Mouse (Mus musculus): ENCODE data around the gene Igfbpl1. TPM values are rescaled to one million over a fixed set of nuclear protein-coding genes. Genes with fewer than 3 reads are reported as not detected.

Gene Igfbpl1
- polyA plus RNA-seq, 1 experiment from 2014 or later = not detected

DNA sequence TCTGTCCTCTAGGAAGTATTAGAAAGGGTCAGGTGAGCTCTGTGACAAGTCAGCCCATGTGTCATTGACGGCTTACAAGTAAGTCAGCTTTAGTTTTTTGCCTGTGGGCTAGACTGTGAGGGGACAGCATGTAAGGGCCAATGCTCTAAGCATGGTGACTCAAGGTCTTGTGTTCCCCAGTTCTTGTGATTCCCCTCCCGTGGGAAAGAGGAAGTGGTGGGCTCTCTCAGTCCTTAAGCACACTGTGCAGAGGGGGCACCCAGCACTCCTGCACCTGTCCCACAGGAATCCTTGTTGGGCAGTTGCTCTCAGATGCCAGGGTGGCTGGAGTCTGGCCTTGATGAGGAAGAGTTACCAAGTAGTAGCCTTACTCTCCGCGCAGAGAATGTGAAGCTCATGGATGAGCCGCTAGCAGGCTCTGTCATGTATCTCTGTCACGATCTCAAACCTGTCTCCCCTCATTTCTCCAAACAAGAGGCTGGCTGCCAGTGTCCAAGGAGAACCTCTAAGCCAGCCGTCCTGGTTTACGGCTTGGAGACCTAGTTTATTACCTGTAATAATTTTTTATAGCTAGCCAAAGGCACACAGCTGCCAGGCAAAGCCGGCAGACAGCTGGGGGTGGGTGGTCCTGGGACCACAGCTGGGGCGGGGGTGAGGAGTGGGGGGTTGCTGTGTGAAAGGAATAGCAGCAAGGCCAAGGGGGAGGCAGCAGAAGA is 21.5 kb upstream of the Igfbpl1 start, which contains the start of gene Stra6l:
Gene Stra6l (plus strand): TSS at position 556 of the 716 bp plus-strand sequence.
- Histone ChIP-seq H3K36me3 (replicated peaks) (no peaks in the 10 kb centered on the region), H3K4me2 (peak within 1 kb of the TSS; percentile 39), H3K27ac (replicated peaks) (peak within 1 kb of the TSS; percentile 69), H3K9me3 (replicated peaks) (no peaks in the 10 kb centered on the region), H3K4me1 (replicated peaks) (peaks cover 11% of the 10 kb centered on the region; the same call in 1 of the 2 replicates), H3K4me3 (replicated peaks) (peak within 1 kb of the TSS; percentile 41), H3K27me3 (no peaks in the 10 kb centered on the region; the same call in 1 of the 2 replicates), H3K9ac (no peak within 1 kb of the TSS)
- WGBS (ENCODE audit: insufficient replicate concordance) = 24% methylated on average over 10 of the region's 10 CpGs
- no peak for ATAC-seq (ENCODE audit: insufficient read depth)

DNA sequence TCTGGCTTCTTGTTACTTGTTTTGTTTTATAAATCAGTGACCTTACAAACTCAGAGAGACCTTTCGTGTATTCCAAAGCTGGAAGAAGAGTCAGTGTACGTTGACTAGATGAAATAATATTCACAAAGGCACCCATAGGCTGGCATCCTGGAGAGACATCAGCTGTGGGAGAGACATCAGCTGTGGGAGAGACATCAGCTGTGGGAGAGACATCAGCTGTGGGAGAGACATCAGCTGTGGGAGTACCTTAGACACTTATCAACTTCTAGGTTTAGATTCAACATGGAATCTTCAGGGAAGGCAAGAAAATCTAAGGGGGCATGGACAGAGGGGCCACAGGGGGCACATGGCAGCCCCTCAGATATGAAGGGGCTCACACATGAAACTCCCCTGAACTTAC is 19.5 kb upstream of the Igfbpl1 start:
- no peaks in the 10 kb centered on the region for H3K9me3 ChIP-seq (replicated peaks)
- no peaks in the 10 kb centered on the region for H3K36me3 ChIP-seq (replicated peaks)
- no peak overlapping the region for H3K27ac ChIP-seq (replicated peaks)
- peaks cover 7% of the 10 kb centered on the region; the same call in 1 of the 2 replicates for H3K4me1 ChIP-seq (replicated peaks)
- no peak overlapping the region for H3K4me3 ChIP-seq (replicated peaks)
- WGBS (ENCODE audit: insufficient replicate concordance) = 62% methylated on average over 2 of the region's 2 CpGs
- no peaks in the 10 kb centered on the region; the same call in 1 of the 2 replicates for H3K27me3 ChIP-seq
- no peak for ATAC-seq (ENCODE audit: insufficient read depth)
- H3K9ac ChIP-seq = no peak overlapping the region
- no peak overlapping the region for H3K4me2 ChIP-seq

DNA sequence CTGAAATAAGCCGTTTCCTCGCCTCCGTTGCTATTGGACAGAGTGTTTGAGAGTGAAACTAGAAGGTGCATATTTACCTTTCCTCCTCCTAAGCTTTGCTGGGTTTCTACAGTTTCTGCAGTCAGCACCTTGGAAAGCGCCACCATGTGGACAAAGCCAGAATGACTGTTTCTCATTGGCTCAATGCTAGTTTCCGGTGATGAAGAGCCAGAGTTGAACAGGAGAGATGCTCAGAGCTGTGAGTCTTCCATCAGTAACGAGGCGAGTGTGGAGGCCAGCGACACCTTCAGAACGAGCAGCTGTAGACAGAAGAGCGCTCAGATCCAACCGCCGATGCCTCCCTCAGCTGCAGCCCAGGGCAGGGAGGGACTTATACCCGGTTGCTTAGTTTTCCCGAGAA is 17.6 kb upstream of the Igfbpl1 start:
- Histone ChIP-seq H3K27me3 (no peaks in the 10 kb centered on the region; the same call in 1 of the 2 replicates), H3K9ac (no peak overlapping the region), H3K4me3 (replicated peaks) (no peak overlapping the region), H3K4me2 (no peak overlapping the region), H3K4me1 (replicated peaks) (peaks cover 6% of the 10 kb centered on the region; the same call in 1 of the 2 replicates), H3K27ac (replicated peaks) (no peak overlapping the region), H3K36me3 (replicated peaks) (no peaks in the 10 kb centered on the region), H3K9me3 (replicated peaks) (no peaks in the 10 kb centered on the region)
- WGBS (ENCODE audit: insufficient replicate concordance) = 40% methylated on average over 14 of the region's 14 CpGs
- no peak for ATAC-seq (ENCODE audit: insufficient read depth)

DNA sequence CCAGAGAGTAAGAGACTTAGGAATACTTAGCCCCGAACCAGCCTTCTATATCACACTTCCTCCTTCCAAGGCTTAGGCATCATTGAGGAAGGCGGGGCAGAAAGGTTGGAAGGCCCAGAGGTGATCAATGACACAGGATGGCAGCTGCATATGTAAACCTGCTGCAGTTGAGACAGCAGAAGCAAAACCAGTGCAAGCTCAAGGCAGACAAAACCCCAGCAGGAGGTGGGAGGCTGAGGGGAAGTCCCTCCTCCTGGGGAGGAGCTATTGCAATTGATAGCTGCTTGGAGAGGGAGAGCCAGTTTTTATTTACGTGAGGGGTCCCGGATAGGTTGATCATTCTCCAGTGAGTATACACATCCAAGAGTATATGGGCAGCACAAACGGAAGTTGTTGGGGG is 6.7 kb upstream of the Igfbpl1 start:
- ATAC-seq (ENCODE audit: insufficient read depth) = no peak
- Histone ChIP-seq H3K4me2 (no peak overlapping the region), H3K27me3 (peaks cover 25% of the 10 kb centered on the region), H3K4me1 (replicated peaks) (no peaks in the 10 kb centered on the region), H3K9ac (no peak overlapping the region), H3K36me3 (replicated peaks) (no peaks in the 10 kb centered on the region), H3K4me3 (replicated peaks) (no peak overlapping the region), H3K9me3 (replicated peaks) (no peaks in the 10 kb centered on the region), H3K27ac (replicated peaks) (no peak overlapping the region)
- WGBS (ENCODE audit: insufficient replicate concordance) = 30% methylated on average over 5 of the region's 5 CpGs

DNA sequence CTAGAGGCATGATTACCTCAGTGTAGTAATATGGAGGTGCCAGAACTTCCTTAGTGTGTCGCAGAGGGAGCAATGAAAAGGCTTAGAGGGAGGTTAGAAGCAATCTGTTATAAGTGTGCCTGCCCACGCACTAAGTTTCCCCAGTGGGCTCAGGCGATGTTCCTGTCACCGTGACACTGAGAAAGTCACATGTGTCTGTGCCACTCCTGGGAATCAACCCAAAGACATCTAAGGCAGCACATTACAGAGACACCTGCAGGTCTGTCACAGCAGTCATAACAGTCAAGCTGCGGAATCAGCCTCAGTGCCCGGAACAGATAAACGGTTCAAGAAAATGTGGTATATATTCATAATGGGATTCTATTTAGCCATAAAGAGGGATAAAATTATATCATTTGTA is 5.3 kb upstream of the Igfbpl1 start:
- Histone ChIP-seq H3K27me3 (peaks cover 39% of the 10 kb centered on the region), H3K4me3 (replicated peaks) (no peak overlapping the region), H3K27ac (replicated peaks) (no peak overlapping the region), H3K36me3 (replicated peaks) (no peaks in the 10 kb centered on the region), H3K4me1 (replicated peaks) (no peaks in the 10 kb centered on the region), H3K9me3 (replicated peaks) (no peaks in the 10 kb centered on the region), H3K4me2 (no peak overlapping the region), H3K9ac (no peak overlapping the region)
- 73% methylated on average over 7 of the region's 7 CpGs for WGBS (ENCODE audit: insufficient replicate concordance)
- no peak for ATAC-seq (ENCODE audit: insufficient read depth)

DNA sequence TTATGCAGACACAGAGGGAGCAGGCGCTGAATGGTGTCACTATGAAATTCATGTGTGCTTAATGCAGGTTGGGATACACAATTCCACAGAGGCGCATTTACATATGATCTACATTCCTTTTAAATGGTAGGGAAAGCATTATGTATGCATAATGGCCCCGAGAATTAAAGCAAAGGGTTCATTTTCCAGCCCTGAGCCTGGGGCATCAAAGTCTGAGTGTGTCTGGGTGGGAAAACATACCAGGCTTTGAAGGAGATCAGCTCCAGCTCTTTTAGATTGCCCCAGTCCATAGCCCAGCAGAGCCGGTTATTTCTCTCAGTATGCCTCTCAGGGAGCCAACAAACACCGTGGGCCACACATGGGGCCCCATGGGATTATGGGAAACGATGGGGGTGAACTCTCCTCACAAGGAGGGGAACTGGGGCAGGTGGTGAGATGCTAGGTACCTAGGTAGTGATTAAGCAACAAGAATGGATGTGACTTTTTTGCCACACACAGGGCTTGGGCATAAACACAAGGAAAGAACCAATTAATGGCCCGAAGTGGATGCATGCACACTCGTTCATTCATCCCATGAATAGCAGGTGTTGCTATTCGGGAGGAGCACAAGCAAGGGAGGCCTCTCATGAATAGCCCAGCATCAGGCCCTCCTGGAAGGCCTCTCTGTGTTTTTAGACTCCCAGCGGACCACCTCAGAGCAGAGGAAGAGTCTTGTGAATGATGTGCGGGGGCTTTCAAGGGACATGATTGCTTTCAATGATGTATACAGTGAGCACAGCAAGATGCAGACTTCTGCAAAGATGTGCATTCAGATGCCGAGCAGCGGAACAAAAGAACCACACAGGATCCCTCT is 3.4 kb upstream of the Igfbpl1 start:
- Histone ChIP-seq H3K27ac (replicated peaks) (no peak overlapping the region), H3K27me3 (peaks cover 58% of the 10 kb centered on the region), H3K36me3 (replicated peaks) (no peaks in the 10 kb centered on the region), H3K4me2 (no peak overlapping the region), H3K9me3 (replicated peaks) (no peaks in the 10 kb centered on the region), H3K4me3 (replicated peaks) (no peak overlapping the region), H3K9ac (no peak overlapping the region), H3K4me1 (replicated peaks) (no peaks in the 10 kb centered on the region; the same call in 1 of the 2 replicates)
- ATAC-seq (ENCODE audit: insufficient read depth) = no peak
- WGBS (ENCODE audit: insufficient replicate concordance) = 47% methylated on average over 13 of the region's 13 CpGs

DNA sequence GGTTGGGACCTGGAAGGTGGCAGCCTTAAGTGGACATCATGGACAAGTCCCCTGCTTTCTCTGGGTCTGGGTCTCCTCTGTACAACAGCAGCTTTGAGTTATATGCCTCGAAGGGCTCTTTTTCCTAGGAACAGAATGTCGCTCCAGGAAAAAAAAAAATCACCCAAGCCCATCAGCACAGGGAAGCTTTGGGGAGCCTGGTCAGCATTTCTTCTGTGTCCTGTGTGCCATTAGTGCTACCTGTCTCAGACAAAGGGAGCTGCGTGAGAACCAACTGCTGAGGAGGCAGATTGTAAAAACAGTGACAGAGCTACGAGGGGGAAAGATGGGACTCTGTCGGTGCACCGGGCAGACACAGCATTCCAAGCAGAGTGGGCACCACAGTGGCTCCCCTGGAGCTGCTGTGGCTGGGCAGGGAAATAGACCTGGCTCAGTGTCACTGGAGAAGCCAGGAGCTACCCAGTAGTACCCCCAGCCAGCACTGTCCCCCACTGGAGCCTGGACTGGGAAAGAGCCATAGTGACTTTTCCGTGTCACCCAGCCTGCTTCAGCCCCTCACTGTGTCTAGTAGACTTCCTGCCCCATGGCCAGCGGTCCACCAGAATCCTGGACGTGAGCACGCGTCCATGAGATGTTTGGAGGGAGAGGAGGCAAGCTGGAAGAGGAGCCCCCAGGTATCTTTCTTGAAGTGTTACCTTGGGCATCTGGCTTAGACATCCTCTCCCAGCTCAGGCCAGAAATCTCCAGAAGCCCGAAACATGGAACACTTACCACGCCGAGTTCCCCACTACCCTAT is 1.8 kb downstream of the Igfbpl1 start:
- H3K27me3 ChIP-seq = peaks cover 71% of the 10 kb centered on the region
- H3K27ac ChIP-seq (replicated peaks) = no peak overlapping the region
- no peak overlapping the region for H3K4me3 ChIP-seq (replicated peaks)
- H3K9ac ChIP-seq = no peak overlapping the region
- no peak overlapping the region for H3K4me2 ChIP-seq
- 25% methylated on average over 14 of the region's 14 CpGs for WGBS (ENCODE audit: insufficient replicate concordance)
- H3K9me3 ChIP-seq (replicated peaks) = no peaks in the 10 kb centered on the region
- H3K36me3 ChIP-seq (replicated peaks) = no peaks in the 10 kb centered on the region
- ATAC-seq (ENCODE audit: insufficient read depth) = no peak
- no peaks in the 10 kb centered on the region; the same call in 1 of the 2 replicates for H3K4me1 ChIP-seq (replicated peaks)

DNA sequence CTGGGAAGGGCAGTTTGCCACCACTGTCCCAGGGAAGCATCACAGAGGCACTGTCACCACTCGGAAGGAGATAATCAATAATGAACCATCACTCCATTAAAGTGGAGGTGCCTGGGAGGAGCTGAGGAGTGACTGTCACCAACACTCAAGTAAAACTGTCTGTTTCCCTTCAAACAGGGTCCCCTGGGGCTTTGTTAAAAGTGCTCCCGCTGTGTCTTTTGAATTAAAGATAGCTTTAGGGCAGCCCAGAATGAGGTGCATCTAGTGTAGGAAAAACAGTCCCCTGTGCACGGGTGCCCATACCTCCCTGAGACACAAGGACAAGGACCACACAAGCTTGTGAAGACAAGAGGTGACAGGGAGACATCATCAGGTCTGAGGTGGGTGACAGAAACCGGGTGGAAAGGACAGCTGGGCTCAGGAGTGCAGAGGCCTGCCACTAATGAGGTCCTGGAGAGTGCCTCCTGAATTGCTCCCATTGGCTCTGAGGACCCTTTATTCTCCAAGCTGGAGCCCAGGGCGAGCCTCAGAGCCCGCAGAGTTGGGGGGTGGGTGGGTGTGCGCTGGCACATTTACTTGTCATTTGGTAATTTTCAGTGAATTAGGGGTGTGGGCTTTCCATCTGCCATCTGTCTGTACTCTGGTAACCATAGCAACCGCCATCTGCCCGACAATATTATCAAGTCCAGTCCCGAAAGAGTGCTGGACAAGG is 2.5 kb downstream of the Igfbpl1 start:
- H3K27me3 ChIP-seq = peaks cover 71% of the 10 kb centered on the region
- no peak overlapping the region for H3K4me3 ChIP-seq (replicated peaks)
- ATAC-seq (ENCODE audit: insufficient read depth) = no peak
- H3K9me3 ChIP-seq (replicated peaks) = no peaks in the 10 kb centered on the region
- no peak overlapping the region for H3K4me2 ChIP-seq
- H3K27ac ChIP-seq (replicated peaks) = no peak overlapping the region
- no peaks in the 10 kb centered on the region for H3K36me3 ChIP-seq (replicated peaks)
- H3K4me1 ChIP-seq (replicated peaks) = no peaks in the 10 kb centered on the region; the same call in none of the 2 replicates
- WGBS (ENCODE audit: insufficient replicate concordance) = 8% methylated on average over 10 of the region's 10 CpGs
- no peak overlapping the region for H3K9ac ChIP-seq

DNA sequence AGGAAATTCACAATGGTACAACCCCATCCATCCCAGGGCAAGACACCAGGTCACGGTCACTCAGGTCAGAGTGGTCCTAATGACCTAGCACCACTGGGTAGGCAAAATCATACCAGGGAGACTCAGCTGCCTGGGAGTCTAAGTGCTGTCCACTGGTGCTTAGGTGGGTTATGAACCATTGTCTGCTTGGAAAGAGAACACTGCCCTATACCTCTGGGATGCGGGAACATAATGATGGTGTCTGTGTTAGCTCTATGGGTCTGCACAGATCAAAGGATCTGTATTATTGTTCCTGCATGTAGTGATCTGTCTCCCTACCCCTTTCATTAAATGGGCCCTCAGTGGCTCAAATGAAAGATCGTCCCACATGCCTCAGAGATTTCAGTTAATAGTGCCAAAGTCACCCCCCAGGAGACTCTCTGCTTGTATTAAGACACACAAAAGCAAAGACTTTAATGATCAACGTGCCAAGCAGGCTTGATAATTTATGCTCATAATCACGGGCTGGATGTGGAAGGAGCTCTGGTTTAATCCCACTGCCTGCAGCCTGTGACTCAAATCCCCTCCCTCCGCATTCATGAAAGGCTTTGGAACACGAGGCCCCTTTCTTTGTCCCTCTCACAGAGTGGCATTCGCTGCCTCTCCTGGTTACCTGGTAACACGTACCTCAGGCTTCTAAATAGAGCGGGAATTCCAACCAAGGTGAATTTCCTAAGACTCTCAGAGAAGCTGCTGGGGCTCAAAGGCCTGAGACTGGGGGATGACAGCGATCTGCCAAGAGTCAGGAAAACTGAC is 3.7 kb downstream of the Igfbpl1 start:
- ATAC-seq (ENCODE audit: insufficient read depth) = no peak
- H3K4me3 ChIP-seq (replicated peaks) = no peak overlapping the region
- WGBS (ENCODE audit: insufficient replicate concordance) = 34% methylated on average over 11 of the region's 11 CpGs
- no peak overlapping the region for H3K27ac ChIP-seq (replicated peaks)
- H3K4me2 ChIP-seq = no peak overlapping the region
- H3K4me1 ChIP-seq (replicated peaks) = no peaks in the 10 kb centered on the region; the same call in none of the 2 replicates
- no peaks in the 10 kb centered on the region for H3K9me3 ChIP-seq (replicated peaks)
- H3K36me3 ChIP-seq (replicated peaks) = no peaks in the 10 kb centered on the region
- peaks cover 68% of the 10 kb centered on the region for H3K27me3 ChIP-seq
- H3K9ac ChIP-seq = no peak overlapping the region

DNA sequence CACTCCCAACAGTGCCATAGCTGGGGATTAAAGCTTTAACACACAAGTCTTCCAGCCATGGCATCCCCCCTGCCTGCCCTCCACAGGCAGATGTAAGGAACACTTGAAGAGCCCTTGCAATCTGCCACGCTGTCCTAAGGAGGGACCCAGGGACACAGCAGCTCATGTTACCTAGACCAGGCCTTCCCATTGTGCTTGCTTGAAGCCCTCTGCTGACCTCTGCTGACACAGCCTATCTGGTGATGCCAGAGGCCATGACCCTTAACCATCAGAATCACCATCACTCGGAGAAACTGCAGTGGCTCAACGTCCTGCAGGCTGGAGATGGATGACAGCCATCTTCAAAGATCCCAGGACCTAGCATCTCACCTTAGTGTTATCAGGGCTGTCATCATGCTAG is 4.7 kb downstream of the Igfbpl1 start:
- Histone ChIP-seq H3K36me3 (replicated peaks) (no peaks in the 10 kb centered on the region), H3K4me3 (replicated peaks) (no peak overlapping the region), H3K27ac (replicated peaks) (no peak overlapping the region), H3K4me2 (no peak overlapping the region), H3K4me1 (replicated peaks) (no peaks in the 10 kb centered on the region; the same call in none of the 2 replicates), H3K27me3 (peaks cover 58% of the 10 kb centered on the region), H3K9me3 (replicated peaks) (no peaks in the 10 kb centered on the region), H3K9ac (no peak overlapping the region)
- 31% methylated on average over 3 of the region's 3 CpGs for WGBS (ENCODE audit: insufficient replicate concordance)
- no peak for ATAC-seq (ENCODE audit: insufficient read depth)
